Mouse (Mus musculus) midbrain, embryonic 10.5 days (tissue): Measurements from ENCODE around the gene Gm11361. TPM values are rescaled to one million over a fixed set of nuclear protein-coding genes. Genes with fewer than 3 reads are reported as not detected.

ENCODE experiments used
- DNase-seq: peaks from one replicate; pipeline ENCODE4 v3.0.0-alpha.2; 2017; ENCODE audit warnings: low spot score
- H3K27ac ChIP-seq: fragments of 300-500 bp; sonication (generic); replicated peaks from 2 replicates; pipeline ENCODE4 v1.5.1; 2016; ENCODE audit warnings: mild to moderate bottlenecking
- H3K27me3 ChIP-seq: fragments of 300-500 bp; sonication (generic); 2 replicates; pipeline ENCODE4 v1.6.1; 2016; ENCODE audit warnings: low read depth, mild to moderate bottlenecking; ENCODE audit not compliant: poor library complexity, severe bottlenecking
- H3K36me3 ChIP-seq: fragments of 300-500 bp; sonication (generic); 2 replicates; pipeline ENCODE4 v1.6.1; 2016; ENCODE audit warnings: mild to moderate bottlenecking, moderate library complexity
- H3K4me1 ChIP-seq: fragments of 300-500 bp; sonication (generic); 2 replicates; pipeline ENCODE4 v1.6.1; 2016
- H3K4me3 ChIP-seq: fragments of 300-500 bp; sonication (generic); 2 replicates; pipeline ENCODE4 v1.5.1; 2016; ENCODE audit warnings: mild to moderate bottlenecking, moderate library complexity
- H3K9me3 ChIP-seq: fragments of 300-500 bp; sonication (generic); replicated peaks from 2 replicates; pipeline ENCODE4 v1.6.1; 2016; ENCODE audit warnings: mild to moderate bottlenecking
- WGBS: fragments of 180-500 bp; shearing (Covaris S2); methylation state at CpG from one replicate; pipeline ENCODE4 v1.1.7; 2016; 5-methylcytosine and 5-hydroxymethylcytosine counted together
- polyA plus RNA-seq: library from polyadenylated mRNA; unstranded; fragments of >200 nt; fragmentation: Nextera tagmentation; extraction: Ambion mirVana; gene quantifications from 2 replicates; pipeline ENCODE4 v1.2.1, GENCODE M21; 2016

The Gm11361 gene
- polyA plus RNA-seq, result 3.5 and 4.0 TPM in 2 replicates

GRCm38 (mm10) chr13:28257228-28257627, at the start of gene Gm11361:
Gene Gm11361 (plus strand): TSS chr13:28257528.
- no peaks in the 10 kb centered on the region for H3K4me1 ChIP-seq
- no peak within 1 kb of the TSS for H3K27ac ChIP-seq
- no peaks in the 10 kb centered on the region for H3K27me3 ChIP-seq
- no peak within 1 kb of the TSS for H3K4me3 ChIP-seq
- DNase-seq, result no peak
- no peaks in the 10 kb centered on the region for H3K36me3 ChIP-seq
- H3K9me3 ChIP-seq, result no peaks in the 10 kb centered on the region
- over 99% methylated on average over 3 of the region's 3 CpGs for WGBS

DNA sequence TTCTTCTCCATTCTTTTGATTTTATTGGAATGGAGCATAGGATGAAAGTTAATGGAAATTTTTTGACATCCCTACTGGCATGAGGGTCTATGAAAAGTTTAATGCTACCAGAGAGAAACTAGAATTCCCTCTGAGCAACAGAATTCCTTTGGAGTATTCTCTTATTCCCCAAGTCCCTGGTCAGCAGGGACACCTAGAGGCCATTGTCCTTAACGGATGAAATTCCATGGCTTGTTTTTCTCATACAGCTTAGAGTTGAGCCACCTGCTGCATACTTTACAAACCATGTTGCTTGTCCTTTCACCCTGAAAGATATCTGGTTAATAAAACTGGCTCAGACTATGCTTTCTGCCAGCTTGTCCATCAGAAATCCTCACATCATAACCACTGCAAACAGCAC, 7.1 kb downstream of the Gm11361 start:
- Histone ChIP-seq H3K9me3 (no peaks in the 10 kb centered on the region), H3K4me3 (no peak overlapping the region), H3K4me1 (no peaks in the 10 kb centered on the region), H3K36me3 (no peaks in the 10 kb centered on the region), H3K27me3 (no peaks in the 10 kb centered on the region), H3K27ac (no peak overlapping the region)
- WGBS, result 21% methylated on average over 1 of the region's 1 CpGs
- no peak for DNase-seq

- Histone ChIP-seq H3K4me3 (no peak overlapping the region), H3K9me3 (no peaks in the 10 kb centered on the region), H3K36me3 (no peaks in the 10 kb centered on the region), H3K4me1 (no peaks in the 10 kb centered on the region), H3K27ac (no peak overlapping the region), H3K27me3 (no peaks in the 10 kb centered on the region)
- no peak for DNase-seq
- 93% methylated on average over 3 of the region's 3 CpGs for WGBS
Observed at GRCm38 (mm10) chr13:28287368-28287767, 30.0 kb downstream of the Gm11361 start.

GRCm38 (mm10) chr13:28294272-28294671, 36.9 kb downstream of the Gm11361 start:
- H3K27ac ChIP-seq, result peak overlapping the region; percentile 65
- no peak for DNase-seq

DNA sequence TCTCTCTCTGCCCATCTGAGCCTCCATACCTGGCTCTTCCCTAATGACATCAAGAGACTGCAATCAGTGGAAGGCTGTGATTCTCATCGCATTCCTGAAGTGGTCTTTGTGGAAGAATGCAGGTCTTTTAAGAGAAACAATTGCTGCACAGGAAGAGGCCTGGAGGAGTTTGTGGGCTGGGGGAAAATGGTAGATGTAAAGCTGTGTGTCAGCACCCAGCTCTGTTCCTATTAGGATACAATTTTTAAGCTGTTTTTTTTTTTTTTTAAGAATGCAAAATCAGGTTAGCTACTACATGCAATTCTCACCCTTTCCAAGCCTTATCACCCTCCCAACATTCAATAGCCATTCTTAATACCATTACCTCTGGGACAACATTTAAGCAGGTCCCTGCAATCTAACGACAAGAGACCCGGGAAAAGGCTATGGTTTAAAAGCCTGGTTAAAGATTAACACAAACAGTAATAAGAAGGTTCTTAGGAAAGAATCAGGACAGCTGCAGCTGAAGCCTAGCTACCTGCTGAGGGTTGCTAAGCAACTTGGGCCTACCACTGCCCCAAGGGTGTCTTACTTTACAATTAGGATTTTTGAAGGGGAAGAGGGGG, 37.5 kb downstream of the Gm11361 start:
- H3K27ac ChIP-seq, result peak overlapping the region; percentile 65
- 0% methylated on average over 3 of the region's 3 CpGs for WGBS
- no peaks in the 10 kb centered on the region for H3K27me3 ChIP-seq
- H3K36me3 ChIP-seq, result no peaks in the 10 kb centered on the region
- DNase-seq, result peak; percentile 38
- H3K4me1 ChIP-seq, result peaks cover 36% of the 10 kb centered on the region
- H3K9me3 ChIP-seq, result no peaks in the 10 kb centered on the region
- H3K4me3 ChIP-seq, result no peak overlapping the region

More at GRCm38 (mm10) chr13:28294272-28294671, 36.9 kb downstream of the Gm11361 start:
- WGBS, result 79% methylated on average over 4 of the region's 4 CpGs
- H3K27me3 ChIP-seq, result no peaks in the 10 kb centered on the region
- peaks cover 36% of the 10 kb centered on the region for H3K4me1 ChIP-seq
- H3K9me3 ChIP-seq, result no peaks in the 10 kb centered on the region
- H3K36me3 ChIP-seq, result no peaks in the 10 kb centered on the region
- H3K4me3 ChIP-seq, result no peak overlapping the region

- peaks cover 36% of the 10 kb centered on the region for H3K4me1 ChIP-seq
- H3K27me3 ChIP-seq, result no peaks in the 10 kb centered on the region
- no peaks in the 10 kb centered on the region for H3K36me3 ChIP-seq
- H3K27ac ChIP-seq, result peak overlapping the region; percentile 65; the same call in 1 of the 2 replicates
- no peaks in the 10 kb centered on the region for H3K9me3 ChIP-seq
- DNase-seq, result no peak
- 47% methylated on average over 5 of the region's 5 CpGs for WGBS
- no peak overlapping the region for H3K4me3 ChIP-seq
Observed at GRCm38 (mm10) chr13:28295492-28295891, 38.2 kb downstream of the Gm11361 start.

GRCm38 (mm10) chr13:28297098-28297497, 39.8 kb downstream of the Gm11361 start:
- 91% methylated on average over 2 of the region's 2 CpGs for WGBS
- Histone ChIP-seq H3K4me1 (peaks cover 36% of the 10 kb centered on the region), H3K9me3 (no peaks in the 10 kb centered on the region), H3K27me3 (no peaks in the 10 kb centered on the region), H3K4me3 (no peak overlapping the region), H3K36me3 (no peaks in the 10 kb centered on the region), H3K27ac (no peak overlapping the region)
- no peak for DNase-seq

DNA sequence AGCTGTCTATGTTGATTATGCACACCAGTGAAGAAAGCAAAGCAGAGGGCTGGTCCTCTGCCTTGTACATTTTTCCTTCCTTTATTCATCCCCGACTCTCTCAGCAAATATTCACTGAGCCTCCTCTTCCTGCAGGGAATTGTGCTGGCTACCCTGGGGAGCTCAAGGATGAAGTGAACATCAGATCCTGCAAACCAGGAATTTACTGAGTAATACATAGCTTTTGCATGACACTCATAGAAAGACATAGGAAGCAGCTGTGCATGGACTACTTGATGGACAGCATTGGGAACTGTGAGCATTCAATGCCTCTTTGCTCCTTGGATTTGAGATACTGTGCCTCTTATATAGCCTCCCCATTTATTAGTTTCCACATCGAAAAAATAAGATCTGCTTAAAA, 40.2 kb downstream of the Gm11361 start:
- no peaks in the 10 kb centered on the region for H3K27me3 ChIP-seq
- H3K27ac ChIP-seq, result peak overlapping the region; percentile 38; the same call in 1 of the 2 replicates
- no peaks in the 10 kb centered on the region for H3K36me3 ChIP-seq
- 65% methylated on average over 2 of the region's 2 CpGs for WGBS
- no peak overlapping the region for H3K4me3 ChIP-seq
- H3K4me1 ChIP-seq, result peaks cover 36% of the 10 kb centered on the region
- H3K9me3 ChIP-seq, result no peaks in the 10 kb centered on the region
- no peak for DNase-seq

Other genes starting within 250 kb of the Gm11361 start
- not detected in 2 replicates for gene Prl4a1, start 241.3 kb upstream of the Gm11361 start, polyA plus RNA-seq
- gene Prl5a1, start 115.0 kb upstream of the Gm11361 start, polyA plus RNA-seq, result not detected in 2 replicates